Mouse (Mus musculus) megakaryocyte, embryonic 14.5 days (primary cell): ENCODE measurements at regions not wholly inside any gene's neighbourhood (a gene's known extent, or its start where the extent isn't known, plus 50 kb on each side); places are given as distances from the start of the nearest gene placed in this dataset.

Source experiments
- FLI1 ChIP-seq: IDR thresholded peaks from 2 replicates; pipeline ENCODE4 v1.6.1; 2012; ENCODE audit warnings: low read length, inconsistent platforms, mixed read lengths
- GATA1 ChIP-seq: IDR thresholded peaks from 3 replicates; pipeline ENCODE4 v1.6.1; 2012; ENCODE audit warnings: mixed read lengths, low read length, inconsistent platforms, borderline replicate concordance

GRCm38 (mm10) chr16:70874080-70874479 is 560.3 kb downstream of the Gbe1 start:
- no peak for TF ChIP-seq FLI1
- TF ChIP-seq GATA1: no peak
